Mouse (Mus musculus): Measurements from ENCODE around the gene Scn9a. TPM values are rescaled to one million over a fixed set of nuclear protein-coding genes. Genes with fewer than 3 reads are reported as not detected.

The Scn9a gene
- total RNA-seq (2023), result not detected

GRCm38 (mm10) chr2:66634580-66635359 lies at the start of gene Scn9a:
TSS of gene Scn9a (minus strand) at chr2:66634962.

GRCm38 (mm10) chr2:66440711-66441110 lies 194.1 kb downstream of the Scn9a start, which contains the start of gene Scn1a:
TSS of gene Scn1a (minus strand) at chr2:66440840.

Other genes with a start within 250 kb of the Scn9a start
- not detected for gene Scn1a, start 194.1 kb downstream of the Scn9a start, total RNA-seq (2023)
- not detected for gene Scn7a, start 150.0 kb upstream of the Scn9a start, total RNA-seq (2023)